ENCODE assay signal across 9 mouse cellular contexts in the genomic region with DNA sequence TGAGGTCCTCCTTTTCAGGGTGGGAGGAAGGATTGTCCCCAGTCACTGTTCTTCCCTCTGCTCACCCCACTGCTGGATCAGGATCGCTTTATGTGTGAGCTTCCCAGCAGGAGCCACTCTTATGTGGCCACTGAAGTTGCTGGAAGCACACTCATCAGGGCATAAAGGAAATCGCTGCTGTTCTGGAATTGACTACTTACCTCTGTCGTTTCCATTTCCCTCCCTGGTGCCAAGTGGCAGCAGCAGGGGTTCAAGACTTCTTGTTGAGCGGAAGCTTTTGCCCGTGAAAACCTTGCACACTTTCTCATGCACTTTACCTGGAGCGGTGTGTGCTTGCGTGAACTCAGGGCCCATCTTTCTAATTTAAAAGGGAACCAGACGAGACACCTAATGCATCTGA. TPM values are rescaled to one million over a fixed set of nuclear protein-coding genes. Genes with fewer than 3 reads are reported as not detected.
DNase-seq lines count a peak whose midpoint lies in the region; ATAC-seq and TF ChIP-seq lines count a peak whose summit lies in the region.
"Had no signal": no experiment of that assay in that cellular context is flagged by ENCODE, and none has a peak within 500 bp of the region (broad histone marks: within the 10 kb centered on the region; RNA-seq: fewer than 3 reads in every experiment).

No protein-coding gene starts in this region.

- peak overlapping the region; percentile 83; the same call in 1 of the 2 replicates for H3K4me3 ChIP-seq in layer of hippocampus, adult 2 months
- no peak overlapping the region for H3K4me3 ChIP-seq in hindbrain, embryonic 12.5 days
- H3K4me3 ChIP-seq in midbrain, postnatal 0 days (ENCODE audit: low read depth, low read length) = peak overlapping the region; percentile 85; the same call in 1 of the 2 replicates
- no peak overlapping the region for H3K4me3 ChIP-seq in thymus, adult 2 months (ENCODE audit: control insufficient read depth, insufficient read depth, low read length)

- H3K27me3 ChIP-seq in hindbrain, embryonic 12.5 days = 0 out of 2 replicates have a peak, but pooled peaks cover 4% of the 10 kb centered on the region
- H3K27me3 ChIP-seq in midbrain, postnatal 0 days (ENCODE audit: insufficient read depth, low read length) = no peaks in the 10 kb centered on the region
- H3K27me3 ChIP-seq in thymus, adult 2 months (ENCODE audit: control insufficient read depth, insufficient read depth, low read length) = peaks cover 5% of the 10 kb centered on the region

- no peak overlapping the region for H3K9ac ChIP-seq in hindbrain, embryonic 12.5 days
- H3K9ac ChIP-seq in midbrain, postnatal 0 days (replicated peaks; ENCODE audit: low read length, poor library complexity, severe bottlenecking) = peak overlapping the region; percentile 89; the same call in 1 of the 2 replicates
- H3K9ac ChIP-seq: liver, embryonic 15.5 days had no signal

- no peak for TF ChIP-seq POLR2A in thymus, adult 2 months (IDR thresholded peaks at IDR 0.05; ENCODE audit: control insufficient read depth, extremely low read depth, insufficient read depth, low read length, poor library complexity)

- H3K36me3 ChIP-seq in hindbrain, embryonic 12.5 days = no peaks in the 10 kb centered on the region
- no peaks in the 10 kb centered on the region for H3K36me3 ChIP-seq in midbrain, postnatal 0 days (ENCODE audit: insufficient read depth, low read length)
- no peaks in the 10 kb centered on the region for H3K36me3 ChIP-seq in thymus, adult 2 months (ENCODE audit: control insufficient read depth, insufficient read depth, low read length)
- H3K36me3 ChIP-seq: liver, embryonic 15.5 days had no signal

- WGBS in hindbrain, embryonic 12.5 days = 42% methylated on average over 8 of the region's 8 CpGs
- 42% methylated on average over 8 of the region's 8 CpGs for WGBS in midbrain, postnatal 0 days
- 58% methylated on average over 8 of the region's 8 CpGs for WGBS in thymus, adult 2 months

- peak overlapping the region; percentile 63; the same call in 1 of the 2 replicates for H3K27ac ChIP-seq in layer of hippocampus, adult 2 months
- no peak overlapping the region for H3K27ac ChIP-seq in hindbrain, embryonic 12.5 days
- H3K27ac ChIP-seq in midbrain, postnatal 0 days (ENCODE audit: low read depth, low read length) = no peak overlapping the region
- H3K27ac ChIP-seq in thymus, adult 2 months (ENCODE audit: control insufficient read depth, insufficient read depth, low read length) = no peak overlapping the region
- H3K27ac ChIP-seq: liver, embryonic 15.5 days had no signal

- peak; percentile 37 for DNase-seq in cerebellum, adult 11-12 months
- DNase-seq in layer of hippocampus, adult 2 months (ENCODE audit: low spot score in 2 of 2) = no peak
- no peak for DNase-seq in layer of hippocampus, adult 8-10 months (ENCODE audit: low spot score in 2 of 2)
- DNase-seq in midbrain, postnatal 0 days (ENCODE audit: low spot score) = no peak
- no peak for DNase-seq in right cerebral cortex, postnatal 14 days
- DNase-seq in thymus, adult 2 months = no peak

- peak overlapping the region; percentile 87 for H3K4me2 ChIP-seq in hindbrain, embryonic 12.5 days (replicated peaks)
- peak overlapping the region; percentile 48 for H3K4me2 ChIP-seq in midbrain, postnatal 0 days (ENCODE audit: low read depth, low read length, poor library complexity, severe bottlenecking)

- no peaks in the 10 kb centered on the region for H3K9me3 ChIP-seq in hindbrain, embryonic 12.5 days (replicated peaks)
- no peaks in the 10 kb centered on the region for H3K9me3 ChIP-seq in midbrain, postnatal 0 days (ENCODE audit: low read length)
- H3K9me3 ChIP-seq: liver, embryonic 15.5 days had no signal

- no peak for TF ChIP-seq CTCF in layer of hippocampus, adult 2 months (conservative IDR thresholded peaks at IDR 0.05)
- TF ChIP-seq CTCF in midbrain, postnatal 0 days (IDR thresholded peaks at IDR 0.05) = no peak
- TF ChIP-seq CTCF in thymus, adult 2 months (IDR thresholded peaks at IDR 0.05; ENCODE audit: borderline replicate concordance, control insufficient read depth, extremely low read depth, insufficient read depth, low read length, poor library complexity) = no peak

- H3K4me1 ChIP-seq in hindbrain, embryonic 12.5 days = peaks cover 9% of the 10 kb centered on the region
- peaks cover 13% of the 10 kb centered on the region; the same call in 1 of the 2 replicates for H3K4me1 ChIP-seq in midbrain, postnatal 0 days (ENCODE audit: insufficient read depth, low read length)
- H3K4me1 ChIP-seq in thymus, adult 2 months (replicated peaks; ENCODE audit: control insufficient read depth, insufficient read depth, low read length) = no peaks in the 10 kb centered on the region

- no peak for ATAC-seq in cerebellum, adult (ENCODE audit: insufficient number of reproducible peaks, low FRiP score, low TSS enrichment)
- no peak for ATAC-seq in hindbrain, embryonic 12.5 days (ENCODE audit: low FRiP score)
- ATAC-seq in midbrain, postnatal 0 days (ENCODE audit: low FRiP score) = no peak

RNA-seq across cellular contexts. Expression of a gene that starts 0.7 kb away (rescaled TPM):
- 100 to 1,000 TPM; 236 to 244 TPM for total RNA-seq in layer of hippocampus, adult 2 months (2021)
- total RNA-seq in layer of hippocampus, adult 8-10 months (2022) = 100 to 1,000 TPM; 196 to 222 (median 210) TPM
- polyA plus RNA-seq in hindbrain, embryonic 12.5 days (2016; fragmentation: Nextera tagmentation; extraction: Ambion mirVana) = 36.0 and 39.4 TPM in 2 replicates
- total RNA-seq in midbrain, postnatal 0 days (2014; rRNA removed) = 94.0 and 128 TPM in 2 replicates
- 100 and 119 TPM in 2 replicates for polyA plus RNA-seq in midbrain, postnatal 0 days (2015; fragmentation: Nextera tagmentation; extraction: Ambion mirVana)
- polyA plus RNA-seq in thymus, adult 2 months (2012; rRNA removed) = 0.17 and 0.18 TPM in 2 replicates

Comparison
In these comparisons a context has a peak if more than half of its experiments do, and no peak if none do; other contexts are left out.
1. H3K4me3 ChIP-seq: peak in layer of hippocampus, adult 2 months (single experiment) and midbrain, postnatal 0 days (single experiment); none in hindbrain, embryonic 12.5 days (single experiment) and thymus, adult 2 months (single experiment).